Mouse (Mus musculus): ENCODE results near the gene Dgki. TPM values are rescaled to one million over a fixed set of nuclear protein-coding genes. Genes with fewer than 3 reads are reported as not detected.

Gene Dgki
- polyA plus RNA-seq, 1 experiment from 2014 or later = 1.0 TPM

DNA sequence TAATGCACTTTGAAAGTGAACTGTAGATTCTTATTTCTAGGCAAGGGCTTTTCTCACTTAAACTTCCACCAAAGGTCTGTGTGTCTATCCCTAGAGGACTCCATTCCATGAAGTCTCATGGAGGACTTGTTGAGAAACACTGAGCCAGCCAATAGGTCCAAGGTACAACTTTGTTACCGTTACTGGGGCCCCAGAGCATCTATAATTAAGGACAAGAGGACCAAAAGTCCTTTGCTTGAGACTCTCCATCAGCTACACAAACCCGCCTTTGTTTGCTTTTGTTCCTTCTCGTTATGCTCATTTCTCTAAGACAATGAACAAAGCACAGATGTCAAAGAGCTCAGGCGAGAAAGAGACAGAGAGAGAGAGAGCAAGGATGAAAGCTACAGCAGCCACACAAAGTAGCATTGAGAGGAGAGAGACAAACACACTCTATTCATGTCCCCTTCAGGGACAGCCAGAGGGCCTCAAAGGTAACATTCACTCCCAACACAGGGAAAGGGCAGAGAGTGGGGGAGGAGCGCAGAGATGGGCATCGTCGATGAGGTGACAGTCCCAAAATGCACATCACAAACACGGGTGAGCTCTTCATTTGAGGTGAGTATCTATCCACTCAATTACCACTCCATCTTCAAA, 396.7 kb downstream of the Dgki start:
- H3K27ac ChIP-seq (replicated peaks; ENCODE audit: low read depth, low read length) = 0 out of 2 replicates have a peak overlapping the region, but pooled peaks have one; percentile 3
- no peaks in the 10 kb centered on the region for H3K27me3 ChIP-seq (replicated peaks; ENCODE audit: control insufficient read depth, insufficient read depth, low read length)
- H3K9me3 ChIP-seq (ENCODE audit: control insufficient read depth, low read length) = no peaks in the 10 kb centered on the region
- no peak overlapping the region for H3K4me3 ChIP-seq (ENCODE audit: low read depth, low read length)
- H3K4me2 ChIP-seq (ENCODE audit: low read depth, low read length) = no peak overlapping the region
- ATAC-seq (ENCODE audit: low read depth) (peak; percentile 18; the same call in 1 of the 2 replicates), DNase-seq (ENCODE audit: low spot score) (no peak)
- no peak overlapping the region for H3K9ac ChIP-seq (ENCODE audit: low read depth, low read length)
- WGBS = 23% methylated on average over 8 of the region's 8 CpGs
- no peaks in the 10 kb centered on the region for H3K4me1 ChIP-seq (ENCODE audit: control insufficient read depth, insufficient read depth, low read length)
- H3K36me3 ChIP-seq (ENCODE audit: control insufficient read depth, insufficient read depth, low read length) = no peaks in the 10 kb centered on the region

DNA sequence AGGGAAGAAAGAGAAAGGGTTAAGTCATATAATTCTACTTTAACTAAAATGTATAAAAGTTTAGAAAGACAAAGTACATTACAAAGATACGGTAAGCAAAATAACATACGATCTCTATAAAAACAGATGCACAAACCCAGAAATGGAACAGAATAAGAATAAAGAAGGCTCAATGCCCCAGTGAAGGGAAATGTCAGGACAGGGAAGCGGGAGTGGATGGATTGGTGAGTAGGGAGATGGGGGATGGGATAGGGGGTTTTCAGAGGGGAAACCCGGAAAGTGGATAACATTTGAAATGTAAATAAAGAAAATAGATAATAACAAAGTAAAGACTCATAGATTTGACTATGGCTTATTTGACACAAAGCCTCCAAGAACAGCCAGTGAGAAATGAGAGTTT, 400.1 kb downstream of the Dgki start:
- no peaks in the 10 kb centered on the region for H3K9me3 ChIP-seq (ENCODE audit: control insufficient read depth, low read length)
- no peak for DNase-seq (ENCODE audit: low spot score)
- H3K27ac ChIP-seq (replicated peaks; ENCODE audit: low read depth, low read length) = no peak overlapping the region
- no peak overlapping the region for H3K4me2 ChIP-seq (ENCODE audit: low read depth, low read length)
- H3K27me3 ChIP-seq (replicated peaks; ENCODE audit: control insufficient read depth, insufficient read depth, low read length) = no peaks in the 10 kb centered on the region
- peaks cover 10% of the 10 kb centered on the region for H3K4me1 ChIP-seq (ENCODE audit: control insufficient read depth, insufficient read depth, low read length)
- H3K9ac ChIP-seq (ENCODE audit: low read depth, low read length) = no peak overlapping the region
- 79% methylated on average over 4 of the region's 4 CpGs for WGBS
- no peak for ATAC-seq (ENCODE audit: low read depth)
- H3K4me3 ChIP-seq (ENCODE audit: low read depth, low read length) = no peak overlapping the region
- H3K36me3 ChIP-seq (ENCODE audit: control insufficient read depth, insufficient read depth, low read length) = no peaks in the 10 kb centered on the region

DNA sequence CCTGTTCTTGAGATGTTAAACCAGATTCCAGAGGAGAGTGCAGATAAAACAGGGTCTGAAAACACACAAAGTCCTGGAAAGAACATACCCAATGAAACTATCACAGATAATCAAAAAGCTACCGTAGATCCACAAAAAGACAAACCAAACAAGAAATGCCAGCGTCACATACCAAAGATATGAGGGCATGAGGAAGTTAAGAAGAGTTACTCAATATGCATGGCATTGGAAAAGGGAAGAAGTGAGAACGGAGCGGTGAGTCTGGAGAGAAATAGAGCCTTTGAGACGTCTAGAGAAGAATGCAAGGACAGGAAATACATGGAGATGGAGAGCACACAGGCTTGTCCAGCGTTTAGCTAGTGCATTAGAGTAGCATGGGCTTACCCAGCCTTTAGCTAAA, 401.6 kb downstream of the Dgki start:
- H3K36me3 ChIP-seq (ENCODE audit: control insufficient read depth, insufficient read depth, low read length) = no peaks in the 10 kb centered on the region
- no peak overlapping the region for H3K4me2 ChIP-seq (ENCODE audit: low read depth, low read length)
- no peak for DNase-seq (ENCODE audit: low spot score)
- H3K9me3 ChIP-seq (ENCODE audit: control insufficient read depth, low read length) = no peaks in the 10 kb centered on the region
- no peaks in the 10 kb centered on the region for H3K27me3 ChIP-seq (replicated peaks; ENCODE audit: control insufficient read depth, insufficient read depth, low read length)
- 0 out of 2 replicates have a peak overlapping the region, but pooled peaks have one; percentile 2 for H3K27ac ChIP-seq (replicated peaks; ENCODE audit: low read depth, low read length)
- no peak overlapping the region for H3K9ac ChIP-seq (ENCODE audit: low read depth, low read length)
- ATAC-seq (ENCODE audit: low read depth) = no peak
- WGBS = 50% methylated on average over 6 of the region's 6 CpGs
- H3K4me3 ChIP-seq (ENCODE audit: low read depth, low read length) = no peak overlapping the region
- H3K4me1 ChIP-seq (ENCODE audit: control insufficient read depth, insufficient read depth, low read length) = peaks cover 10% of the 10 kb centered on the region

DNA sequence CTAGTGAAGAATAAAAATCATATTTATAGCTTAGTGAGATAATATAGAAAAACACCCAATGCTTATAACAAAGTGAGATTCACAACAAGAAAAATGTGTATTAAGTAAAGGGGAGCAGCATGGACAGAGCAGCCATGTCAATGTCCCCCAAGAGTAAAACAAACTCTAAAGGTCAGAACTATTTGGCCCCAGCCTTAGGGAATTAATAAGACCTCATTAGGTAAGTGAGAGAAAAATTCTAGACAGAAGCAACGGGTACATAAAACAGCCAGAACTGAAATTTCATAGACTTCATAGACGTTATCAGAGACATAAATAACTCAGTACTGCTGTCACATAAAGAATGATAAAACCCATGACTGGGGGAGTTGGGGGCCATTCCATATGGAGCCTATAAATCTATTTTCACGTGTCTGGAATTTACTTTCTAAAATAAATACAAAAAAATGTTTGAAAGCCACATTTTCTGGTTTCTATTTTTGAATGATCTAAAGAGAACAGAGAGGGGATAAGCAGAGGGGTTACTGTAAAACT, 402.3 kb downstream of the Dgki start:
- ATAC-seq (ENCODE audit: low read depth) (no peak), DNase-seq (ENCODE audit: low spot score) (no peak)
- no peaks in the 10 kb centered on the region for H3K36me3 ChIP-seq (ENCODE audit: control insufficient read depth, insufficient read depth, low read length)
- no peak overlapping the region for H3K4me2 ChIP-seq (ENCODE audit: low read depth, low read length)
- H3K9ac ChIP-seq (ENCODE audit: low read depth, low read length) = no peak overlapping the region
- no peaks in the 10 kb centered on the region for H3K9me3 ChIP-seq (ENCODE audit: control insufficient read depth, low read length)
- peak overlapping the region; percentile 2; the same call in 1 of the 2 replicates for H3K27ac ChIP-seq (replicated peaks; ENCODE audit: low read depth, low read length)
- H3K4me1 ChIP-seq (ENCODE audit: control insufficient read depth, insufficient read depth, low read length) = peaks cover 10% of the 10 kb centered on the region
- 29% methylated on average over 3 of the region's 3 CpGs for WGBS
- H3K4me3 ChIP-seq (ENCODE audit: low read depth, low read length) = no peak overlapping the region
- H3K27me3 ChIP-seq (replicated peaks; ENCODE audit: control insufficient read depth, insufficient read depth, low read length) = no peaks in the 10 kb centered on the region

DNA sequence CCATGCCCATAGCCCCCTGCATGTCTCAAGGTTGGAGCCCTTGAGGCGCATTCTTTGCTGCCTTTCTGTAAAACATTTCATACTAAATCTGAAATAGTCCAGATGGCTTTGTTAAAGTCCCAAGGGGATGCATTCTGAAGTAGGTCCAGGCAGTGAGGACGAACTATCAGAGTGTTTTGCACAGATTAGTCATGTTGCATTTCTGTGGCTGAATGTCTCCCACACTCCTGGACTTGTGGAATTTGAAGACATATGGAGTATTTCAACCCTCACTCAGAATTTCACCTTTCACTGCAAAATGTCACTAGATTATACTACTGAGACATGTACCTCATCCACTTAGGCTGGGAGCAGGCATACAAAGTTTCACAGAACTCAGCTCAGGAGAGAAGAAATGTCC, 403.3 kb downstream of the Dgki start:
- H3K4me2 ChIP-seq (ENCODE audit: low read depth, low read length) = no peak overlapping the region
- no peak overlapping the region for H3K4me3 ChIP-seq (ENCODE audit: low read depth, low read length)
- no peaks in the 10 kb centered on the region for H3K9me3 ChIP-seq (ENCODE audit: control insufficient read depth, low read length)
- peak; percentile 84; the same call in 1 of the 2 replicates for ATAC-seq (ENCODE audit: low read depth)
- peak overlapping the region; percentile 50 for H3K27ac ChIP-seq (replicated peaks; ENCODE audit: low read depth, low read length)
- 33% methylated on average over 2 of the region's 2 CpGs for WGBS
- peak; percentile 75 for DNase-seq (ENCODE audit: low spot score)
- peaks cover 10% of the 10 kb centered on the region for H3K4me1 ChIP-seq (ENCODE audit: control insufficient read depth, insufficient read depth, low read length)
- no peaks in the 10 kb centered on the region for H3K36me3 ChIP-seq (ENCODE audit: control insufficient read depth, insufficient read depth, low read length)
- H3K27me3 ChIP-seq (replicated peaks; ENCODE audit: control insufficient read depth, insufficient read depth, low read length) = no peaks in the 10 kb centered on the region
- no peak overlapping the region for H3K9ac ChIP-seq (ENCODE audit: low read depth, low read length)

DNA sequence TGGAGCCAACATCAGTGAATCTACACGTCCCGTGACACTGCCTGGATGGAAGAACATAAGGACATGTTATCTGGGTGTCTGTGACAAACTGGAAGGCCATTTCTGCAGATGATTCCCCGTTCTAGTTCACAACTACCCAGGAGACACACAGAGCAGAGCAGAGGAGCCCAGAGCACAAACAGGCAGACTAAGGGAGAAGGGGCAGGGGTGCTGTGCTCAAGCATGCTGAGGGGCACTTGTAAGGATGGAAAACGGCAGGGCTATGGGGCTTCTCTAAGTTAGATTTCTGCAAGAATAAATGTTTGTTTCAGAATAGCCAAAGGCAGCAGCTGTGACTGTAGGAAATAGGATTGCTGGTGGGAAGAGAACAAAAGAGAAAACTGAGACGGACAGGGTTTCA, 408.2 kb downstream of the Dgki start:
- Histone ChIP-seq H3K36me3 (ENCODE audit: control insufficient read depth, insufficient read depth, low read length) (no peaks in the 10 kb centered on the region), H3K4me2 (ENCODE audit: low read depth, low read length) (no peak overlapping the region), H3K27ac (replicated peaks; ENCODE audit: low read depth, low read length) (no peak overlapping the region), H3K9me3 (ENCODE audit: control insufficient read depth, low read length) (no peaks in the 10 kb centered on the region), H3K27me3 (replicated peaks; ENCODE audit: control insufficient read depth, insufficient read depth, low read length) (no peaks in the 10 kb centered on the region), H3K9ac (ENCODE audit: low read depth, low read length) (no peak overlapping the region), H3K4me3 (ENCODE audit: low read depth, low read length) (no peak overlapping the region), H3K4me1 (ENCODE audit: control insufficient read depth, insufficient read depth, low read length) (peaks cover 12% of the 10 kb centered on the region)
- 65% methylated on average over 5 of the region's 5 CpGs for WGBS
- ATAC-seq (ENCODE audit: low read depth) (no peak), DNase-seq (ENCODE audit: low spot score) (no peak)

DNA sequence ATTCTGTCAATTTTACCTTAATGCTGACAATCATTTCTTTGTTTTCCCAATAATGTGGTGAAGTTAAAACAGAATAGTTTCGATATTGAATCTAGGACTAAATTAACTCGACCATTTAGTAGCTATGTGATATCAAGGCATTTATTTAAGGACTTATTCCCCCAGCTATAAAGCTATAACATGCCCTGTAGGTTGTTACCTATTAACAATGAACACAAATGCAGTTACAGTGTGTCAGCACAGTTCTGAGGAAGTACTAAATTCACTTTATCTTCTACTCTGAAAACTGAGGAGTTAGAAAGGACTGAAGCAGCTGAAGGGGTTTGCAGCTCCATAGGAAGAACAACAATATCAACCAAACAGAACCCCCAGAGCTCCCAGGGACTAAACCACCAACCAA, 409.2 kb downstream of the Dgki start:
- no peak overlapping the region for H3K27ac ChIP-seq (replicated peaks; ENCODE audit: low read depth, low read length)
- H3K4me3 ChIP-seq (ENCODE audit: low read depth, low read length) = no peak overlapping the region
- H3K9me3 ChIP-seq (ENCODE audit: control insufficient read depth, low read length) = no peaks in the 10 kb centered on the region
- no peak overlapping the region for H3K4me2 ChIP-seq (ENCODE audit: low read depth, low read length)
- no peak for DNase-seq (ENCODE audit: low spot score)
- H3K27me3 ChIP-seq (replicated peaks; ENCODE audit: control insufficient read depth, insufficient read depth, low read length) = no peaks in the 10 kb centered on the region
- H3K4me1 ChIP-seq (ENCODE audit: control insufficient read depth, insufficient read depth, low read length) = peaks cover 4% of the 10 kb centered on the region; the same call in 1 of the 2 replicates
- H3K9ac ChIP-seq (ENCODE audit: low read depth, low read length) = no peak overlapping the region
- H3K36me3 ChIP-seq (ENCODE audit: control insufficient read depth, insufficient read depth, low read length) = no peaks in the 10 kb centered on the region
- 27% methylated on average over 2 of the region's 2 CpGs for WGBS
- ATAC-seq (ENCODE audit: low read depth) = no peak

DNA sequence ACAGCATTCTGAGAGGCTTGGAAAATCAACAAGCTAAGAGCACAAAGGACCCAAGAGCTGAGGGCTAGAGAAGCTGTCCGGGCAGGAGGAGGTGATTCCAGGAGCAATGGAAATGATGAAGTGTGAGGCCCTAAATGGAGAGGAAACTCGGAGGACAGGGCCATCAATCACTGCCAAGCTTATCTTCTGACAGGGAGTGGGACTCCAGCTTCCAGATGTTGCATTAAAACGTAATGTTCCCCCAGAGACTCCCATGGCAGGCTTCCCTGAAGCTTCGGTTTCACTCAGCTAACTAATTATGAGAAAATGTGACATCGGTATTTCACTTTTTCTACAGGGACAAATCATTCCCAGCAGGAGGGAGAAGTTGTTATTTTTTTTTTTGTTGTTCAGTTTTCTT, 409.7 kb downstream of the Dgki start:
- 0 out of 2 replicates have a peak, but pooled peaks have one; percentile 53 for ATAC-seq (ENCODE audit: low read depth)
- Histone ChIP-seq H3K9me3 (ENCODE audit: control insufficient read depth, low read length) (no peaks in the 10 kb centered on the region), H3K36me3 (ENCODE audit: control insufficient read depth, insufficient read depth, low read length) (no peaks in the 10 kb centered on the region), H3K27me3 (replicated peaks; ENCODE audit: control insufficient read depth, insufficient read depth, low read length) (no peaks in the 10 kb centered on the region), H3K4me1 (ENCODE audit: control insufficient read depth, insufficient read depth, low read length) (peaks cover 4% of the 10 kb centered on the region; the same call in 1 of the 2 replicates), H3K9ac (ENCODE audit: low read depth, low read length) (no peak overlapping the region), H3K27ac (replicated peaks; ENCODE audit: low read depth, low read length) (0 out of 2 replicates have a peak overlapping the region, but pooled peaks have one; percentile 29), H3K4me2 (ENCODE audit: low read depth, low read length) (no peak overlapping the region), H3K4me3 (ENCODE audit: low read depth, low read length) (no peak overlapping the region)
- WGBS = 4% methylated on average over 5 of the region's 5 CpGs
- DNase-seq (ENCODE audit: low spot score) = peak; percentile 89

DNA sequence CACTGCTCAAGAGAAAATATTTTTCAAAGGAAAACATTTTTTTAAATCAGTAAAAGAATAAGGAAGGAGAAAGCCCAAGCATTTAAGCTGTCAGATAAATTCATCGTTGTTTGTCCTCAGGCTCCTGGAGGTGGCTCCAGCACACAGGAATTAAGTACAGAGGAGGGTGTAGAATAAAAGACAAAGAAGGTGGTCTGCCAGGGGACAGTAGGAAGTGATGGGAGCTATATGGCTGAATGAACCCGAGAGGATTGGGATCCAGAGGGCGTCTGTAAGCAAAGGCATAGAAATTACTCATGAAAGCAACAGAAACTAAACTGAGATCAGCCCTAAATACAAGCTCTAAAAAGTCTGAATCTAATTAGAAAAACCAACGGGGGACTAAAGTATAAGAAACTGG, 418.7 kb downstream of the Dgki start:
- Histone ChIP-seq H3K4me1 (ENCODE audit: control insufficient read depth, insufficient read depth, low read length) (peaks cover 23% of the 10 kb centered on the region), H3K9ac (ENCODE audit: low read depth, low read length) (no peak overlapping the region), H3K36me3 (ENCODE audit: control insufficient read depth, insufficient read depth, low read length) (no peaks in the 10 kb centered on the region), H3K4me3 (ENCODE audit: low read depth, low read length) (no peak overlapping the region), H3K9me3 (ENCODE audit: control insufficient read depth, low read length) (no peaks in the 10 kb centered on the region), H3K4me2 (ENCODE audit: low read depth, low read length) (0 out of 2 replicates have a peak overlapping the region, but pooled peaks have one; percentile 23), H3K27me3 (replicated peaks; ENCODE audit: control insufficient read depth, insufficient read depth, low read length) (no peaks in the 10 kb centered on the region), H3K27ac (replicated peaks; ENCODE audit: low read depth, low read length) (peak overlapping the region; percentile 78)
- WGBS = 21% methylated on average over 4 of the region's 4 CpGs
- ATAC-seq (ENCODE audit: low read depth) (peak; percentile 17; the same call in 1 of the 2 replicates), DNase-seq (ENCODE audit: low spot score) (no peak)
